Mouse (Mus musculus) yolk sac, embryonic 10.5 days (tissue): Measurements from ENCODE around the gene Psmd14.

Source experiments
- DNase-seq: peaks from one replicate; pipeline ENCODE4 v3.0.0-alpha.2; 2017; ENCODE audit warnings: low spot score

Psmd14 gene

GRCm38 (mm10) chr2:61711108-61712040 is at the start of gene Psmd14:
Gene Psmd14, plus strand, starts transcription at chr2:61711694.
- DNase-seq: peak; percentile 95

GRCm38 (mm10) chr2:61662833-61663232 is 48.7 kb upstream of the Psmd14 start:
- DNase-seq: no peak

DNA sequence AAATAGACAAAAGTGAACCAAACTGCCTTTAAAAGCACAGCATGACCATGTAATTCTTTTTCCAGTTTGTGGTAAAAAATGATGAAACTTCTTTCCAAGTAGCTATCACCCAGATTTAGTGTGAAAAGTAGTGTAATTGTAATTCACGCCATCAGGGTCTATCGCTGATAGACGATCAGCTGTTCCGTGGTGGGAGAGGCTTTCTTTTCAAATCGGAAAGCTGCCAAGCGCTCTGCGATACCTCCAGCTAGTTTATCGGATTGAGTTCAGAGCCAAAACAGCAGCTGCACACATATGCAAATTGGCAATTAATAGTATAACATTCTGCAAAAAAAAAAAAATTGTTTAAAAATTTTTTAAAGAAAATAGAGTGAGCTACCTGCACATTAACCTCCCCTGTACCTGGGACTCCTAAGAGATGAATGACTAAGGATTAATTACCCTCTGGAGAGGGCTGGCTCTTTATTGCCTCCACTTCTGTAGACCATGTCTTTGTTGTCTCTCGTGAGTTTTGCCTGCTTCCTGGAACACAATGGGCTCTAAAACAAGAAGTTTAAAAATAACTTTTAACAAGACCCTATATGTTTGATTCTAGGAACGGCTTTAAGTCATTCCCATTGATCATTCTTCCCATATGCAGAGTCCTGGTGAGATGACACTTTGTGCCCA is 47.8 kb upstream of the Psmd14 start:
- no peak for DNase-seq

DNA sequence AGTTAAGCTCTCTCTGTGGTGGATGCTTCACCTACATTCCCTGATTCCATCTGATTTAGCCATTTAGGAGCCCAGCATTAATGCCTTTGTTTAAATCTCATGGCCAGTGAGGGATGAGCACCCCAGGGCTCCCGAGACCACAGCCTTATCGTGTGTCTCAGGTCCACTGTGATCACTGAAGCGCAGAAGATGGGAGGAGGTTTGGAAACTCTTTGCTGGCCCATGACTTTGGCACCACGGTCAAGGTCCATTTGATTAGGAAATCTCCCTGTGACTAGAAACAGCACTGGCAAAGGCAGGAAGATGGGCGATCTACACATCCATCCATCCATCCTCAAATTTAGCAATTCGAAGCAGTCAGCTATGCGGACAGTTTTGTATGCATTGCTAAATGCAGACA is 44.1 kb upstream of the Psmd14 start:
- DNase-seq: no peak

DNA sequence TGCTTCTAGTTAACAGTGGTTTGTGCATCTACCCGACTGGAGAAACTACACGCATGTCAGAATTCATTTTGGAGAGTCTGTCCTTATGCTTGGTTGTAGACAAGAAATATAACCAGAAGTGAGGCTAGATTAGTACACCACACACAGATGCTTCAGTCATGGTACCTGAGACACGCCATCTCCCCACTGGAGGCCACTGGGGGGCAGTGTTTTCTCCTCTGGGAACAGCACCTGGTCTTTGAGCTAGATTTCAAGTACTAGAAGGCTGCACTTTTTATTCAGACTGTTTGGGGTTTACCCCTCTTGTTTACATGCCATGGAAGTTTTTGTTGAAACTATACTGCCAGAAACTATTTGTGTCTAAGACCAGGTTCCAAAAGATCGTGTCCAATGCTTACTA is 43.2 kb upstream of the Psmd14 start:
- DNase-seq: peak; percentile 10

GRCm38 (mm10) chr2:61674555-61674954 is 36.9 kb upstream of the Psmd14 start:
- no peak for DNase-seq

DNA sequence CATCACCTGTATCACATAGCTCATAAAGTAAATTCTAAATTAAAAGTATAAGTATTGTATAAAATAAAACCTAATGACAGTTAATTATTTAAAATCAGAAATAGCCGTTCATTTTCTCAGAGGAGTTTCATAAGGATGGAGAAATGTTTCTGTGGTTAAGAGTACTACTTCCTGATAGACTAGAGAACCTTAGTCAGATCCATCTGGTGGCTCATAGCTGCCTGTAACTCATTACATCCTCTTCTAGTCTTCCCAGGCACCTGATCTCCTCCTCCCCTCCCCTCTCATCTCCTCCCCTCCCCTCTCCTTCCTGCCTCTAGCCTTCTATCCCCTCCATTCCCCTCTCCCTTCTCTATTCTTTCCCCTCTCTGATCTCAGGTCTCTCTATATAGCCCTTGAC is 29.9 kb upstream of the Psmd14 start:
- DNase-seq: no peak

DNA sequence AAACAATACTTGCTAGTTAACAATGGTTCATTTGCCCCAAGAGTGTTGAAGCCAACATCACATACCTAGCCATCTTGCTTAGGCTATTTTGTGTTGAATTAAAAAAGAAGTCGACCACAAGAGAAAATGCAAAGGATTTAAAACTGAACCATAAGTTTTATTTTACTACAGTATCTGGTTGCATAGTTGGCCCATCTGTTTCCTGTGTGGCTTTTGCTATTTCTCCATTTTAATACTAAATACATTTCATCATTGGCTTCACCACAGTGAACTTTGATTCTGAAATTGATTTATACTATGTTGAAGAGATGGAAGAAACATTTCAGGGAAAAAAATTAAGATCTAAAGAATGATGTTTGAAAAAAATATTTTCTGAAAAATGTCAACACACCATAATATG is 25.0 kb upstream of the Psmd14 start:
- no peak for DNase-seq

- DNase-seq: no peak
Observed at GRCm38 (mm10) chr2:61689086-61689485, 22.4 kb upstream of the Psmd14 start.

- DNase-seq: no peak
Observed at GRCm38 (mm10) chr2:61709570-61709969, 1.9 kb upstream of the Psmd14 start.

GRCm38 (mm10) chr2:61712526-61712925 is 1.0 kb downstream of the Psmd14 start:
- DNase-seq: peak; percentile 6

GRCm38 (mm10) chr2:61722401-61722982 is 11.0 kb downstream of the Psmd14 start:
- DNase-seq: no peak

- no peak for DNase-seq
Observed at GRCm38 (mm10) chr2:61732802-61733486, 21.4 kb downstream of the Psmd14 start.

GRCm38 (mm10) chr2:61734175-61734574 is 22.7 kb downstream of the Psmd14 start:
- DNase-seq: no peak

DNA sequence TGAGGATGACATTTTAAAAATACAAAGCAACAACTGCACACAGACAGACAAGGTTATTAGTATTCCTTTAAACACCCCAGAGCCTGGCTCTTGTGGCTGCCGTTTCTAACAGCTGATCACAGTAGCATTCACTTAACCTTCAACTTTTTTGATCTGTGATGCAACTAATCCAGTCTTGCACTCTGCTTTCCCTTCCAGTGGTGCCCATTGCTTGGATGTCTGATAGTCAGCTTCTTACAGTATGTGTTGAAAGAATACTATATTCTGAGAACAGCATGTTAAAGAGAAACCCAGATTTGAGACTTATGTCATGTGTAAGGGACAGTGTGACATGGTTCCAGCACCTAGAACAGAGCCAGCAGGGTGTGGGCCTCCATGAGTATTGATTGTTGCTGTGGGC is 34.6 kb downstream of the Psmd14 start:
- DNase-seq: no peak

DNA sequence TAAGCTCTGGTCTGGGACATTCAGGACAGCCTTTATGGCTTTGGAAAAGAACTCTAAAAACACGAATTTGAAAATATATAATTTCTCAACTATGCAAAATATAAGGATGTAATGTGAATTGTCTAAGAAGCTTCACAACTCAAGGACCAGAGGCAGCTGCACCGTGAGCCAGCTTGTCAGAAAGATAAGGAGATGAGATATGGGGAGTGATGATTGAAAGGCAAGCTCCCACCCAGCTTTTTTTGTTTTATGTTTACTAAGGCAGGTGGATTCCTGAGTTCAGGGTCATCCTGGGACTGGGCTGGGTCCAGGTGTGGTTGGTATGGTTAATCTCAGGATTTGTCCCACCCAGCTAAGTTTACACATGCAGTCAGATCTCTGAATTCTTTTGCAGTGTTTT is 35.1 kb downstream of the Psmd14 start:
- peak; percentile 5 for DNase-seq

DNA sequence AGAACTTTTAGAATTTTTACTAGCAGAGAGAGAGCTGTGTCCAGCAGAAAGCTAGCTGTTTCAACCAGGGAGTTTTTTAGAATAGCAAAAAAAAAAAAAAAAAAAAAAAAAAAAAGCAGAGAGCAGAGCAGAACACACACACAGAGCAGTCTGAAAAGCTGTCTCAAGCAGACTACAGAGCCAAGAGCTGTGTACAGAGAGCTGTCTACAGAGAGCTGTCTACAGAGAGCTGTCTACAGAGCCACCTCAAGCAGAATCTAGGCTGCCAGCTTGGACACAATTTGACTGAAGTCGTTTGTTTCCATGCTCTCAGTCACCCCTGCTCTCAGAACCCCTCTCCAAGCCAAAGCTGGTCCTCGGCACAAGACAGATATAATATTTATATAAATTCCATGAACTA is 35.9 kb downstream of the Psmd14 start:
- no peak for DNase-seq

GRCm38 (mm10) chr2:61750702-61751101 is 39.2 kb downstream of the Psmd14 start:
- DNase-seq: no peak

GRCm38 (mm10) chr2:61751286-61751685 is 39.8 kb downstream of the Psmd14 start:
- DNase-seq: no peak

DNA sequence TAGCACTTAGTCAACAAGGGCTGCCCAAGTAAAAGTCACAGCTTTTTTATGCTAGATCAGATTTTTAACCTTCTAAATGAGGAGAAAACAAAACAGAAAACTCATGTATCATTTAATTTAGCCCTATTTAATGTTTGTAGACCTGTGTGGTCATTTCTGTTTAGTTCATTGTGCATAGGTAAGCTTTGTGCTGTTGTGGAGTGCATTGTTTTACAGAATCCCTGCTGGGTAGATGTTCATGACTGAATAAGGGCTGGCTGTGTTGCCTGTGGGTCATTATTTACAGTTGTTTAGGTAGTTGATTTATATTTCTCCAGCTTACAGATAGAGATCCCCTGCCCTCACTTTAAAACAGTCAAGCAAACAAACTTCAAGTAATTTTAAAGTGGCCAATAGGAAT is 40.9 kb downstream of the Psmd14 start:
- DNase-seq: no peak

- DNase-seq: no peak
Observed at GRCm38 (mm10) chr2:61754989-61755388, 43.5 kb downstream of the Psmd14 start.

- no peak for DNase-seq
Observed at GRCm38 (mm10) chr2:61759234-61759855, 47.9 kb downstream of the Psmd14 start.
